Mouse (Mus musculus): ENCODE results near the gene 0610010F05Rik. TPM values are rescaled to one million over a fixed set of nuclear protein-coding genes. Genes with fewer than 3 reads are reported as not detected.

The 0610010F05Rik gene
- not detected in 2 replicates for polyA plus RNA-seq (2012; ENCODE audit: insufficient read depth, insufficient read length, low replicate concordance, missing spikeins)

- TF ChIP-seq CTCF (IDR thresholded peaks at IDR 0.05; ENCODE audit: insufficient read depth, low read depth, low read length) (no peak), POLR2A (IDR thresholded peaks at IDR 0.05; ENCODE audit: insufficient read depth, low read depth, low read length) (peak; percentile 68)
- Histone ChIP-seq H3K4me1 (ENCODE audit: control insufficient read depth, insufficient read depth, low read length) (no peaks in the 10 kb centered on the region), H3K27ac (ENCODE audit: insufficient read depth, low read depth, low read length) (0 out of 2 replicates have a peak within 1 kb of the TSS, but pooled peaks have one; percentile 57), H3K4me3 (ENCODE audit: insufficient read depth, low read depth, low read length) (peak within 1 kb of the TSS; percentile 92)
- under 1% methylated on average over 103 of the region's 103 CpGs for WGBS
These were observed at the start of gene 0610010F05Rik for GRCm38 (mm10) chr11:23632945-23633878. Gene 0610010F05Rik (minus strand): TSS chr11:23633639.

- TF ChIP-seq CTCF (IDR thresholded peaks at IDR 0.05; ENCODE audit: insufficient read depth, low read depth, low read length) (no peak), POLR2A (IDR thresholded peaks at IDR 0.05; ENCODE audit: insufficient read depth, low read depth, low read length) (no peak)
- Histone ChIP-seq H3K4me1 (ENCODE audit: control insufficient read depth, insufficient read depth, low read length) (no peaks in the 10 kb centered on the region), H3K27ac (ENCODE audit: insufficient read depth, low read depth, low read length) (no peak overlapping the region), H3K4me3 (ENCODE audit: insufficient read depth, low read depth, low read length) (no peak overlapping the region)
- 87% methylated on average over 5 of the region's 5 CpGs for WGBS
These were observed 49.1 kb upstream of the 0610010F05Rik start for GRCm38 (mm10) chr11:23682561-23682960.

- no peak for TF ChIP-seq POLR2A (IDR thresholded peaks at IDR 0.05; ENCODE audit: insufficient read depth, low read depth, low read length)
- no peak for TF ChIP-seq CTCF (IDR thresholded peaks at IDR 0.05; ENCODE audit: insufficient read depth, low read depth, low read length)
- WGBS: 89% methylated on average over 6 of the region's 6 CpGs
- Histone ChIP-seq H3K27ac (ENCODE audit: insufficient read depth, low read depth, low read length) (no peak overlapping the region), H3K4me1 (ENCODE audit: control insufficient read depth, insufficient read depth, low read length) (no peaks in the 10 kb centered on the region), H3K4me3 (ENCODE audit: insufficient read depth, low read depth, low read length) (no peak overlapping the region)
These were observed 47.1 kb upstream of the 0610010F05Rik start for GRCm38 (mm10) chr11:23680435-23680950.

GRCm38 (mm10) chr11:23679044-23679642 is 45.7 kb upstream of the 0610010F05Rik start:
- 54% methylated on average over 3 of the region's 3 CpGs for WGBS
- Histone ChIP-seq H3K27ac (ENCODE audit: insufficient read depth, low read depth, low read length) (no peak overlapping the region), H3K4me3 (ENCODE audit: insufficient read depth, low read depth, low read length) (no peak overlapping the region), H3K4me1 (ENCODE audit: control insufficient read depth, insufficient read depth, low read length) (no peaks in the 10 kb centered on the region)
- TF ChIP-seq CTCF (IDR thresholded peaks at IDR 0.05; ENCODE audit: insufficient read depth, low read depth, low read length) (no peak), POLR2A (IDR thresholded peaks at IDR 0.05; ENCODE audit: insufficient read depth, low read depth, low read length) (no peak)

GRCm38 (mm10) chr11:23676100-23676499 is 42.7 kb upstream of the 0610010F05Rik start:
- no peak overlapping the region for H3K4me3 ChIP-seq (ENCODE audit: insufficient read depth, low read depth, low read length)
- no peak overlapping the region for H3K27ac ChIP-seq (ENCODE audit: insufficient read depth, low read depth, low read length)
- no peaks in the 10 kb centered on the region for H3K4me1 ChIP-seq (ENCODE audit: control insufficient read depth, insufficient read depth, low read length)
- no peak for TF ChIP-seq POLR2A (IDR thresholded peaks at IDR 0.05; ENCODE audit: insufficient read depth, low read depth, low read length)
- no peak for TF ChIP-seq CTCF (IDR thresholded peaks at IDR 0.05; ENCODE audit: insufficient read depth, low read depth, low read length)
- 64% methylated on average over 5 of the region's 5 CpGs for WGBS

GRCm38 (mm10) chr11:23672256-23672749 is 38.9 kb upstream of the 0610010F05Rik start:
- Histone ChIP-seq H3K4me1 (ENCODE audit: control insufficient read depth, insufficient read depth, low read length) (no peaks in the 10 kb centered on the region), H3K4me3 (ENCODE audit: insufficient read depth, low read depth, low read length) (no peak overlapping the region), H3K27ac (ENCODE audit: insufficient read depth, low read depth, low read length) (no peak overlapping the region)
- TF ChIP-seq POLR2A (IDR thresholded peaks at IDR 0.05; ENCODE audit: insufficient read depth, low read depth, low read length): no peak
- TF ChIP-seq CTCF (IDR thresholded peaks at IDR 0.05; ENCODE audit: insufficient read depth, low read depth, low read length): no peak
- 79% methylated on average over 4 of the region's 4 CpGs for WGBS

- 4% methylated on average over 3 of the region's 3 CpGs for WGBS
- Histone ChIP-seq H3K27ac (ENCODE audit: insufficient read depth, low read depth, low read length) (no peak overlapping the region), H3K4me1 (ENCODE audit: control insufficient read depth, insufficient read depth, low read length) (0 out of 2 replicates have a peak, but pooled peaks cover 2% of the 10 kb centered on the region), H3K4me3 (ENCODE audit: insufficient read depth, low read depth, low read length) (no peak overlapping the region)
- no peak for TF ChIP-seq CTCF (IDR thresholded peaks at IDR 0.05; ENCODE audit: insufficient read depth, low read depth, low read length)
- no peak for TF ChIP-seq POLR2A (IDR thresholded peaks at IDR 0.05; ENCODE audit: insufficient read depth, low read depth, low read length)
These were observed 33.7 kb upstream of the 0610010F05Rik start for GRCm38 (mm10) chr11:23667128-23667527.

- Histone ChIP-seq H3K4me3 (ENCODE audit: insufficient read depth, low read depth, low read length) (peak overlapping the region; percentile 84), H3K27ac (ENCODE audit: insufficient read depth, low read depth, low read length) (peak overlapping the region; percentile 93; the same call in 1 of the 2 replicates), H3K4me1 (ENCODE audit: control insufficient read depth, insufficient read depth, low read length) (0 out of 2 replicates have a peak, but pooled peaks cover 2% of the 10 kb centered on the region)
- 7% methylated on average over 5 of the region's 5 CpGs for WGBS
- TF ChIP-seq POLR2A (IDR thresholded peaks at IDR 0.05; ENCODE audit: insufficient read depth, low read depth, low read length): no peak
- TF ChIP-seq CTCF (IDR thresholded peaks at IDR 0.05; ENCODE audit: insufficient read depth, low read depth, low read length): no peak
These were observed 33.1 kb upstream of the 0610010F05Rik start for GRCm38 (mm10) chr11:23666526-23666925.
